Mouse (Mus musculus): ENCODE results near the gene Sar1a. TPM values are rescaled to one million over a fixed set of nuclear protein-coding genes. Genes with fewer than 3 reads are reported as not detected.

Gene Sar1a
- polyA plus RNA-seq, 1 experiment from 2014 or later = 66.6 TPM

DNA sequence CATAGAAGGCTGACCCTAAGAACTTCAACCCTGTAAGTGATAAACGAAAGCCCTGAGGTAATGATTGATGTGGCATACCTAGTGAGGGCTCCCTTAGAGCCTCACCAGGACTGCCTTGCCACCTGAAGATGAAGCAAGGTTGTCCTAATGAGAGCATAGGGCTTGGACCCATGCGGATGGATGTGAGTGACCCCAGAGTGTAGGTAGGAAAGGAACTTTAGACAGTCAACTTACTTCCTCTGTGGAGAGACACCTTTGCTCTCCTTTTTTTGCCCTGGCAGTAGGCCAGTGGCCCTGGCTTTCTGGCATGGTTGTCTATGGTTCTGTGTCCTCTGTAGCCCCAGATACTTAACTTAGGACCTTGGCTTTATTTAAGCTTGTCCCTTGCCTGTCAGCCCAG is 16.9 kb downstream of the Sar1a start:
- WGBS (ENCODE audit: insufficient replicate concordance) = 61% methylated on average over 2 of the region's 2 CpGs

GRCm38 (mm10) chr10:61704663-61705062 is 24.6 kb downstream of the Sar1a start:
- Histone ChIP-seq H3K27me3 (ENCODE audit: control insufficient read depth, insufficient read depth, low read depth, low read length) (no peaks in the 10 kb centered on the region), H3K9ac (ENCODE audit: low read depth, low read length) (no peak overlapping the region), H3K36me3 (ENCODE audit: control insufficient read depth, insufficient read depth) (peaks cover 3% of the 10 kb centered on the region; the same call in 1 of the 2 replicates), H3K4me2 (ENCODE audit: low read depth, low read length) (no peak overlapping the region), H3K4me3 (ENCODE audit: low read depth, low read length) (no peak overlapping the region), H3K9me3 (replicated peaks; ENCODE audit: control insufficient read depth, low read length) (no peaks in the 10 kb centered on the region), H3K4me1 (ENCODE audit: control insufficient read depth, low read depth, low read length) (no peaks in the 10 kb centered on the region), H3K27ac (ENCODE audit: low read length) (no peak overlapping the region)
- WGBS (ENCODE audit: insufficient replicate concordance) = 59% methylated on average over 4 of the region's 4 CpGs
- ATAC-seq (ENCODE audit: low read depth) = no peak

More for the DNA sequence above, 16.9 kb downstream of the Sar1a start:
- no peaks in the 10 kb centered on the region for H3K9me3 ChIP-seq (replicated peaks; ENCODE audit: control insufficient read depth, low read length)
- H3K4me1 ChIP-seq (ENCODE audit: control insufficient read depth, low read depth, low read length) = peaks cover 17% of the 10 kb centered on the region
- peaks cover 4% of the 10 kb centered on the region for H3K36me3 ChIP-seq (ENCODE audit: control insufficient read depth, insufficient read depth)
- H3K9ac ChIP-seq (ENCODE audit: low read depth, low read length) = peak overlapping the region; percentile 75; the same call in 1 of the 2 replicates
- ATAC-seq (ENCODE audit: low read depth) = no peak
- no peaks in the 10 kb centered on the region for H3K27me3 ChIP-seq (ENCODE audit: control insufficient read depth, insufficient read depth, low read depth, low read length)
- peak overlapping the region; percentile 85 for H3K4me3 ChIP-seq (ENCODE audit: low read depth, low read length)
- 0 out of 2 replicates have a peak overlapping the region, but pooled peaks have one; percentile 29 for H3K27ac ChIP-seq (ENCODE audit: low read length)
- H3K4me2 ChIP-seq (ENCODE audit: low read depth, low read length) = peak overlapping the region; percentile 98

GRCm38 (mm10) chr10:61706412-61707375 is 26.6 kb downstream of the Sar1a start:
- Histone ChIP-seq H3K36me3 (ENCODE audit: control insufficient read depth, insufficient read depth) (peaks cover 3% of the 10 kb centered on the region; the same call in 1 of the 2 replicates), H3K4me1 (ENCODE audit: control insufficient read depth, low read depth, low read length) (no peaks in the 10 kb centered on the region), H3K27ac (ENCODE audit: low read length) (no peak overlapping the region), H3K27me3 (ENCODE audit: control insufficient read depth, insufficient read depth, low read depth, low read length) (no peaks in the 10 kb centered on the region), H3K9me3 (replicated peaks; ENCODE audit: control insufficient read depth, low read length) (no peaks in the 10 kb centered on the region), H3K4me2 (ENCODE audit: low read depth, low read length) (no peak overlapping the region), H3K9ac (ENCODE audit: low read depth, low read length) (no peak overlapping the region), H3K4me3 (ENCODE audit: low read depth, low read length) (no peak overlapping the region)
- no peak for ATAC-seq (ENCODE audit: low read depth)
- 66% methylated on average over 6 of the region's 6 CpGs for WGBS (ENCODE audit: insufficient replicate concordance)

- H3K27me3 ChIP-seq (ENCODE audit: control insufficient read depth, insufficient read depth, low read depth, low read length) = no peaks in the 10 kb centered on the region
- no peak overlapping the region for H3K4me2 ChIP-seq (ENCODE audit: low read depth, low read length)
- H3K27ac ChIP-seq (ENCODE audit: low read length) = no peak overlapping the region
- WGBS (ENCODE audit: insufficient replicate concordance) = 55% methylated on average over 3 of the region's 3 CpGs
- no peaks in the 10 kb centered on the region for H3K36me3 ChIP-seq (ENCODE audit: control insufficient read depth, insufficient read depth)
- H3K9ac ChIP-seq (ENCODE audit: low read depth, low read length) = no peak overlapping the region
- no peak for ATAC-seq (ENCODE audit: low read depth)
- no peak overlapping the region for H3K4me3 ChIP-seq (ENCODE audit: low read depth, low read length)
- H3K4me1 ChIP-seq (ENCODE audit: control insufficient read depth, low read depth, low read length) = peaks cover 11% of the 10 kb centered on the region
- no peaks in the 10 kb centered on the region for H3K9me3 ChIP-seq (replicated peaks; ENCODE audit: control insufficient read depth, low read length)
Measured at GRCm38 (mm10) chr10:61713601-61714000, 33.5 kb downstream of the Sar1a start.

- ATAC-seq (ENCODE audit: low read depth) = no peak
- H3K27me3 ChIP-seq (ENCODE audit: control insufficient read depth, insufficient read depth, low read depth, low read length) = no peaks in the 10 kb centered on the region
- WGBS (ENCODE audit: insufficient replicate concordance) = 54% methylated on average over 4 of the region's 4 CpGs
Measured at GRCm38 (mm10) chr10:61714146-61714545, 34.0 kb downstream of the Sar1a start.

GRCm38 (mm10) chr10:61714771-61715461 is 34.8 kb downstream of the Sar1a start, which contains the start of gene Aifm2:
TSS of gene Aifm2 (plus strand) at chr10:61715263.
- no peaks in the 10 kb centered on the region for H3K9me3 ChIP-seq (replicated peaks; ENCODE audit: control insufficient read depth, low read length)
- H3K36me3 ChIP-seq (ENCODE audit: control insufficient read depth, insufficient read depth) = no peaks in the 10 kb centered on the region
- H3K27ac ChIP-seq (ENCODE audit: low read length) = no peak within 1 kb of the TSS
- no peaks in the 10 kb centered on the region for H3K27me3 ChIP-seq (ENCODE audit: control insufficient read depth, insufficient read depth, low read depth, low read length)
- peak within 1 kb of the TSS; percentile 60 for H3K9ac ChIP-seq (ENCODE audit: low read depth, low read length)
- peak within 1 kb of the TSS; percentile 65 for H3K4me3 ChIP-seq (ENCODE audit: low read depth, low read length)
- peak; percentile 92 for ATAC-seq (ENCODE audit: low read depth)
- 14% methylated on average over 33 of the region's 36 CpGs for WGBS (ENCODE audit: insufficient replicate concordance)
- H3K4me1 ChIP-seq (ENCODE audit: control insufficient read depth, low read depth, low read length) = peaks cover 11% of the 10 kb centered on the region
- peak within 1 kb of the TSS; percentile 86 for H3K4me2 ChIP-seq (ENCODE audit: low read depth, low read length)

More at GRCm38 (mm10) chr10:61714146-61714545, 34.0 kb downstream of the Sar1a start:
- Histone ChIP-seq H3K9ac (ENCODE audit: low read depth, low read length) (no peak overlapping the region), H3K9me3 (replicated peaks; ENCODE audit: control insufficient read depth, low read length) (no peaks in the 10 kb centered on the region), H3K4me3 (ENCODE audit: low read depth, low read length) (no peak overlapping the region), H3K4me2 (ENCODE audit: low read depth, low read length) (no peak overlapping the region), H3K27ac (ENCODE audit: low read length) (no peak overlapping the region), H3K4me1 (ENCODE audit: control insufficient read depth, low read depth, low read length) (peaks cover 11% of the 10 kb centered on the region), H3K36me3 (ENCODE audit: control insufficient read depth, insufficient read depth) (no peaks in the 10 kb centered on the region)

DNA sequence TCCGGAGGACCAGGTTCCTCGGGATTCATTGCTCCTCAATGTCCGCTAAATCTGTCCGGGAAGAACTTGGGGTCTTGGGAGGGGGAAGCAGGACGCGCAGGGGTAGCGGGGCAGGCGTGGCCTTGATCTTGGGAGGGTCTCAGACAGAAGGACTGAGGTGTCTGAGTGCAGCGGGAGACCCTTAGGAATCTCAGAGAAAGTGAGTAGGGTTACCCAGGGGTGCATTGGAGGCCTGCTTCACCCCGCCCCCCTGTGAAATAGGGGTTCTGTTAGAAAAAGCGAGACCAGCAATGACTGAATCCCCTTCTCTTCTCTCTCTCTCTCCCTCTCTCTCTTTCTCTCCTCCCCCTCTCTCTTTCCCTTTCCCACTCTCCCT is 35.4 kb downstream of the Sar1a start:
- Histone ChIP-seq H3K4me2 (ENCODE audit: low read depth, low read length) (peak overlapping the region; percentile 86), H3K36me3 (ENCODE audit: control insufficient read depth, insufficient read depth) (no peaks in the 10 kb centered on the region), H3K4me1 (ENCODE audit: control insufficient read depth, low read depth, low read length) (peaks cover 11% of the 10 kb centered on the region), H3K4me3 (ENCODE audit: low read depth, low read length) (peak overlapping the region; percentile 65), H3K9me3 (replicated peaks; ENCODE audit: control insufficient read depth, low read length) (no peaks in the 10 kb centered on the region), H3K9ac (ENCODE audit: low read depth, low read length) (peak overlapping the region; percentile 60), H3K27me3 (ENCODE audit: control insufficient read depth, insufficient read depth, low read depth, low read length) (no peaks in the 10 kb centered on the region), H3K27ac (ENCODE audit: low read length) (no peak overlapping the region)
- ATAC-seq (ENCODE audit: low read depth) = no peak; the same call in 1 of the 2 replicates
- 4% methylated on average over 11 of the region's 11 CpGs for WGBS (ENCODE audit: insufficient replicate concordance)

DNA sequence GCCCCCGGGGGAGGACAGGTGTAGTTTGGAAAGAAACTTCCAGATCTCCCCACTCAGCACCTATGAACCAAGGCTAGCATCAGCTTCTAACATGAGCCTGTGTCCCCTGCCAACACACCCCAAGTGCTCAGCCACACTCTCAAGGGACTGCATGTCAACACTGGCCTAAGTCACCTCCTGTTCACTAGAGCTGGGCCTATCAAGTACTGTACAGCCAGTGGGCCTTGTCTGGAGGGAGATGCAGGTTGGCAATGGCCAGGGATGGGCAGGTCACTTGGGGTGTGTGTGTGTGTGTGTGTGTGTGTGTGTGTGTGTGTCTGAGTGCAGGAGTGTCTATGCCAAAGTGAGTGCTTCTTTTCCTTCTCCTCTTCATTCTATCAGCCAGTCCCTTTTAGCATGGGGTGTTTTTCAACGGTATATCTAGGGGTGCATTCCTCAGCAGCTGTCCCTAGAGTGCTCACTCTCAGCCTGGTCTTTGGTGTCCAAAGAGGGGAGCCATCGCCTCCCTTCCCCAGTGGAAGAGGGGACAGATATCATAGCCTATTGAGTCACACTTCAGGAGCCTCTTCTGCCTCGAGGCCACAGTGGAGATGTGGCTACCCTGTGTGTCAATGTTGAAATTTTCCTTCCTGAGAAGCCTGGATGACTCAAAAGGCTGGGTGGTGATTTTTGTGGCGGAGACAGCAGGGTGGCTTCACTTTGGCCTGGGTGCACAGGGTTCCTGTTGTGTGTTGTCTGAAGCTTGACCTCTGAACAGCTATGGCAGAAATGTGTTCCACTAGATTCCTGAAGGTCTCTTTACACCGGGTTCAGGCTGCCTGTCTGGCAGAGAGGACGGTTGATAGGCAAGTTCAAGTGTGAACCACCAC is 36.1 kb downstream of the Sar1a start:
- peak overlapping the region; percentile 33; the same call in 1 of the 2 replicates for H3K27ac ChIP-seq (ENCODE audit: low read length)
- H3K4me1 ChIP-seq (ENCODE audit: control insufficient read depth, low read depth, low read length) = peaks cover 11% of the 10 kb centered on the region
- 53% methylated on average over 7 of the region's 7 CpGs for WGBS (ENCODE audit: insufficient replicate concordance)
- peak overlapping the region; percentile 86 for H3K4me2 ChIP-seq (ENCODE audit: low read depth, low read length)
- no peak for ATAC-seq (ENCODE audit: low read depth)
- H3K4me3 ChIP-seq (ENCODE audit: low read depth, low read length) = peak overlapping the region; percentile 65; the same call in 1 of the 2 replicates
- H3K36me3 ChIP-seq (ENCODE audit: control insufficient read depth, insufficient read depth) = no peaks in the 10 kb centered on the region
- H3K9ac ChIP-seq (ENCODE audit: low read depth, low read length) = no peak overlapping the region
- H3K27me3 ChIP-seq (ENCODE audit: control insufficient read depth, insufficient read depth, low read depth, low read length) = no peaks in the 10 kb centered on the region
- H3K9me3 ChIP-seq (replicated peaks; ENCODE audit: control insufficient read depth, low read length) = no peaks in the 10 kb centered on the region
